Mouse (Mus musculus): ENCODE results near the gene Ttll5. TPM values are rescaled to one million over a fixed set of nuclear protein-coding genes. Genes with fewer than 3 reads are reported as not detected.

The Ttll5 gene
- total and polyA plus RNA-seq, 2 experiments from 2014 or later: 6.3 to 16.8 TPM

DNA sequence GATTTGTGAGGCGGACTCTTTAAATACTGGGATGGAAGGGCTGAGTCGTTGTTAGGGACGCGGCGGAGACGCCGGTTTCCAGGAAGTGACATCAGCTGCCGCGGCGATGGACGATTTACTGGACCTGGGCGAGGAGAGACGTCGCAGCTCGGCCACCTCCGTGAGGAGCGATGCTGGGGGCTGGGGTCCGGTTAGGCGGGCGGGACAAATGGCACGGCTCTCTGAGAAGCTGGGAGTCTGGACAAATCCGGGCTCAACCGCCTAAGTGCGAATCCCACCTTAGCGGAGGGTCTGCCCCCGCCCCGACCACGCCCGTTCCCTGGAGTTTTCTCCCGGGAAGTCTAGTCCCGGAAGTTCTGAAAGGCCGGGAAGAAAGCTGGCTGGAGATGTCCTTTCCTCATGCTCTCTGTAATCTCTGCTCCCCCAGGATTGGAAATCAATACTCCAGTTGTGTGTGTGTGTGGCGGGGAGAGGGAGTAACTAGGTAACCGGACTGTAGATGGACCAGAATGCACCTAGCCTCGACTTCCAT is 258.1 kb downstream of the Ttll5 start, which contains the start of gene Ift43:
TSS of gene Ift43 (plus strand) at position 61 of the 532 bp plus-strand sequence.
- WGBS: under 1% methylated on average over 35 of the region's 35 CpGs
- H3K4me3 ChIP-seq (ENCODE audit: low read depth, low read length): peak within 1 kb of the TSS; percentile 83
- TF ChIP-seq CTCF (IDR thresholded peaks at IDR 0.05; ENCODE audit: low read depth): no peak
- TF ChIP-seq EP300 (IDR thresholded peaks at IDR 0.05; ENCODE audit: low read depth): no peak
- DNase-seq (ENCODE audit: low spot score): peak; percentile 90
- no peaks in the 10 kb centered on the region for H3K9me3 ChIP-seq (replicated peaks; ENCODE audit: control insufficient read depth, low read length)
- peaks cover 22% of the 10 kb centered on the region for H3K4me1 ChIP-seq (ENCODE audit: control insufficient read depth, insufficient read depth)
- peak; percentile 67 for ATAC-seq (ENCODE audit: insufficient read depth, low read depth)
- H3K9ac ChIP-seq (replicated peaks; ENCODE audit: low read depth, low read length): peak within 1 kb of the TSS; percentile 57
- no peaks in the 10 kb centered on the region for H3K27me3 ChIP-seq (ENCODE audit: control insufficient read depth, insufficient read depth, low read length)
- peak within 1 kb of the TSS; percentile 52 for H3K27ac ChIP-seq (ENCODE audit: low read depth)
- H3K36me3 ChIP-seq (replicated peaks; ENCODE audit: control insufficient read depth, insufficient read depth, low read length): no peaks in the 10 kb centered on the region
- H3K4me2 ChIP-seq (ENCODE audit: low read depth, low read length): peak within 1 kb of the TSS; percentile 68

- no peak overlapping the region for H3K4me2 ChIP-seq (ENCODE audit: low read depth, low read length)
- H3K27ac ChIP-seq (ENCODE audit: low read depth): peak overlapping the region; percentile 72; the same call in 1 of the 2 replicates
- no peaks in the 10 kb centered on the region for H3K27me3 ChIP-seq (ENCODE audit: control insufficient read depth, insufficient read depth, low read length)
- H3K36me3 ChIP-seq (replicated peaks; ENCODE audit: control insufficient read depth, insufficient read depth, low read length): peaks cover 11% of the 10 kb centered on the region; the same call in 1 of the 2 replicates
- TF ChIP-seq CTCF (IDR thresholded peaks at IDR 0.05; ENCODE audit: low read depth): no peak
- no peak for TF ChIP-seq EP300 (IDR thresholded peaks at IDR 0.05; ENCODE audit: low read depth)
- H3K4me3 ChIP-seq (ENCODE audit: low read depth, low read length): no peak overlapping the region
- ATAC-seq (ENCODE audit: insufficient read depth, low read depth) (no peak), DNase-seq (ENCODE audit: low spot score) (no peak)
- 81% methylated on average over 7 of the region's 7 CpGs for WGBS
- H3K9me3 ChIP-seq (replicated peaks; ENCODE audit: control insufficient read depth, low read length): no peaks in the 10 kb centered on the region
- no peak overlapping the region for H3K9ac ChIP-seq (replicated peaks; ENCODE audit: low read depth, low read length)
- peaks cover 22% of the 10 kb centered on the region for H3K4me1 ChIP-seq (ENCODE audit: control insufficient read depth, insufficient read depth)
Observed at GRCm38 (mm10) chr12:86085873-86086272, 261.4 kb downstream of the Ttll5 start.

- H3K27me3 ChIP-seq (ENCODE audit: control insufficient read depth, insufficient read depth, low read length): no peaks in the 10 kb centered on the region
- WGBS: 32% methylated on average over 8 of the region's 8 CpGs
- peaks cover 11% of the 10 kb centered on the region; the same call in 1 of the 2 replicates for H3K36me3 ChIP-seq (replicated peaks; ENCODE audit: control insufficient read depth, insufficient read depth, low read length)
- DNase-seq (ENCODE audit: low spot score) (no peak), ATAC-seq (ENCODE audit: insufficient read depth, low read depth) (no peak)
- no peak overlapping the region for H3K4me3 ChIP-seq (ENCODE audit: low read depth, low read length)
- no peak for TF ChIP-seq EP300 (IDR thresholded peaks at IDR 0.05; ENCODE audit: low read depth)
- no peaks in the 10 kb centered on the region for H3K9me3 ChIP-seq (replicated peaks; ENCODE audit: control insufficient read depth, low read length)
- peaks cover 26% of the 10 kb centered on the region for H3K4me1 ChIP-seq (ENCODE audit: control insufficient read depth, insufficient read depth)
- H3K4me2 ChIP-seq (ENCODE audit: low read depth, low read length): no peak overlapping the region
- H3K27ac ChIP-seq (ENCODE audit: low read depth): peak overlapping the region; percentile 72; the same call in 1 of the 2 replicates
- no peak overlapping the region for H3K9ac ChIP-seq (replicated peaks; ENCODE audit: low read depth, low read length)
Observed at GRCm38 (mm10) chr12:86086550-86086949, 262.1 kb downstream of the Ttll5 start.

DNA sequence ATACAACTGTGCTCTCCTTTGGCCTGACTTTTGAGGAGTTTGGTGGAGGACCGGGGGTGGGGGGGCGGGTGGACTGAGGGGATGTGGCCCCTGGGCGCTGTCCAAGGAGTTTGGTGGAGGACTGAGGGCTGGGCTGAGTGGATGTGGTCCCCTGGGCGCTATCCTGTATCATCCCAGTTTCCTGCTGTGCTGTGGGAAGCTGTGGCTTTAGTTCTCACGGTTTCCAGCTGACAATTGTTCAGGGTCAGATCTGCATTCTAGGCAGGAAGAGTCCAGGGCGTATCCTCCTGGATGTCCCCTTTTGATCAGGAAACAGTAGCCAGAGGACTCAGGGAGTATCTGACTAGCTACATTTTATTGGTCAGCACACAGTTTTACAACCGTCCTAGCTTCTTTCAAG is 263.6 kb downstream of the Ttll5 start:
- 67% methylated on average over 7 of the region's 7 CpGs for WGBS
- ATAC-seq (ENCODE audit: insufficient read depth, low read depth) (peak; percentile 33; the same call in 1 of the 2 replicates), DNase-seq (ENCODE audit: low spot score) (peak; percentile 62)
- Histone ChIP-seq H3K36me3 (replicated peaks; ENCODE audit: control insufficient read depth, insufficient read depth, low read length) (peaks cover 11% of the 10 kb centered on the region; the same call in 1 of the 2 replicates), H3K9ac (replicated peaks; ENCODE audit: low read depth, low read length) (no peak overlapping the region), H3K4me3 (ENCODE audit: low read depth, low read length) (no peak overlapping the region), H3K9me3 (replicated peaks; ENCODE audit: control insufficient read depth, low read length) (no peaks in the 10 kb centered on the region), H3K4me1 (ENCODE audit: control insufficient read depth, insufficient read depth) (peaks cover 31% of the 10 kb centered on the region), H3K27ac (ENCODE audit: low read depth) (peak overlapping the region; percentile 76), H3K4me2 (ENCODE audit: low read depth, low read length) (no peak overlapping the region), H3K27me3 (ENCODE audit: control insufficient read depth, insufficient read depth, low read length) (no peaks in the 10 kb centered on the region)
- TF ChIP-seq CTCF (IDR thresholded peaks at IDR 0.05; ENCODE audit: low read depth) (no peak), EP300 (IDR thresholded peaks at IDR 0.05; ENCODE audit: low read depth) (peak; percentile 33; the same call in 1 of the 2 replicates)

DNA sequence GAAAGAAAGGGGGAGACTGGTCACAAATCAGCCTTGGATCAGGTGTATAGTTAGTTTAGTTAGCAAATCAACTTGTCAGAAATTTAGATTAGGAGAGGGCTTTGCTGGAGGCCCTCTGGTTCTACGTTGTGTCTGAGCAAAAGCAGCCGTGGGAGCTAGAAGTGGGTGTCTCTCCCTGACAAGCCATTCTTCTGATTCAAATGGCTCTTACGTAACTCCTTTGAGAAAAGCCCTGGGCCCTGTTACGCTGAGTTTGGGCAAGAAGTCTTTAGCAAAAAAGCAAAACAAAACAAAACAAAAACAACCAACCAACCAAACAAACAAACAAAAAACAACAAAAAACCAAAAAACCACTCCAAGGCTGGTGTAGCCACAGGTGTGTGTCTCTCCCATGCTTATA is 266.3 kb downstream of the Ttll5 start:
- H3K9ac ChIP-seq (replicated peaks; ENCODE audit: low read depth, low read length): peak overlapping the region; percentile 46; the same call in 1 of the 2 replicates
- no peak for DNase-seq (ENCODE audit: low spot score)
- no peaks in the 10 kb centered on the region for H3K9me3 ChIP-seq (replicated peaks; ENCODE audit: control insufficient read depth, low read length)
- H3K27ac ChIP-seq (ENCODE audit: low read depth): peak overlapping the region; percentile 72
- H3K36me3 ChIP-seq (replicated peaks; ENCODE audit: control insufficient read depth, insufficient read depth, low read length): peaks cover 11% of the 10 kb centered on the region; the same call in 1 of the 2 replicates
- ATAC-seq (ENCODE audit: insufficient read depth, low read depth): no peak
- H3K4me1 ChIP-seq (ENCODE audit: control insufficient read depth, insufficient read depth): peaks cover 26% of the 10 kb centered on the region
- TF ChIP-seq EP300 (IDR thresholded peaks at IDR 0.05; ENCODE audit: low read depth): no peak
- H3K4me2 ChIP-seq (ENCODE audit: low read depth, low read length): no peak overlapping the region
- H3K27me3 ChIP-seq (ENCODE audit: control insufficient read depth, insufficient read depth, low read length): no peaks in the 10 kb centered on the region
- H3K4me3 ChIP-seq (ENCODE audit: low read depth, low read length): no peak overlapping the region
- 69% methylated on average over 4 of the region's 4 CpGs for WGBS

Data from heart, postnatal 0 days (tissue).